Mouse (Mus musculus) CH12.LX (cell line): ENCODE results near the gene Prss22. TPM values are rescaled to one million over a fixed set of nuclear protein-coding genes. Genes with fewer than 3 reads are reported as not detected.

Source experiments
- DNase-seq: peaks from one replicate; pipeline ENCODE4 v3.0.0-alpha.2; 2013; ENCODE audit errors: extremely low read depth
- H3K27ac ChIP-seq: 2 replicates; pipeline ENCODE4 v1.5.1; 2012; ENCODE audit warnings: low read depth, mild to moderate bottlenecking, control low read depth, moderate library complexity; ENCODE audit not compliant: insufficient read depth
- H3K27me3 ChIP-seq: replicated peaks from 2 replicates; pipeline ENCODE3; 2012; ENCODE audit warnings: inconsistent platforms
- H3K36me3 ChIP-seq, 2 experiments: replicated peaks in 1 of 2; 2 replicates each; pipeline versions ENCODE3 to v1.6.1; 2012; ENCODE audit warnings: inconsistent platforms in 1 of 2, low read length in 1 of 2, mild to moderate bottlenecking in 1 of 2, mixed read lengths in 1 of 2, moderate library complexity in 1 of 2; ENCODE audit not compliant: control insufficient read depth in 1 of 2, insufficient read depth in 1 of 2
- H3K4me1 ChIP-seq, 2 experiments: 2 replicates each; pipeline ENCODE4 v1.6.1; 2012; ENCODE audit warnings: inconsistent platforms in 1 of 2, moderate library complexity in 1 of 2; ENCODE audit not compliant: insufficient read depth in 2 of 2, control insufficient read depth in 1 of 2
- H3K4me2 ChIP-seq: 2 replicates; pipeline ENCODE4 v1.6.1; 2012; ENCODE audit warnings: low read depth, mild to moderate bottlenecking, control low read depth; ENCODE audit not compliant: poor library complexity, insufficient read depth, severe bottlenecking
- H3K4me3 ChIP-seq, 3 experiments: fragments of 150-350 bp in 1 of 3; sonication (generic) in 1 of 3; replicated peaks in 1 of 3; 2 replicates each; pipeline versions ENCODE3 to v1.5.1; 2011 to 2012; ENCODE audit warnings: low read depth in 2 of 3, low read length in 2 of 3, mild to moderate bottlenecking in 2 of 3, moderate library complexity in 2 of 3, control low read depth in 1 of 3, improper control_type of control experiment in 1 of 3, inconsistent platforms in 1 of 3, mixed read lengths in 1 of 3; ENCODE audit not compliant: poor library complexity in 1 of 3
- H3K79me2 ChIP-seq: replicated peaks from 2 replicates; pipeline ENCODE4 v1.6.1; 2012; ENCODE audit warnings: mild to moderate bottlenecking, moderate library complexity; ENCODE audit not compliant: control insufficient read depth, poor library complexity, insufficient read depth, severe bottlenecking; ENCODE audit errors: extremely low read depth
- H3K9ac ChIP-seq: 2 replicates; pipeline ENCODE4 v1.6.1; 2012; ENCODE audit warnings: low read depth, mild to moderate bottlenecking, control low read depth, moderate library complexity; ENCODE audit not compliant: insufficient read depth
- H3K9me3 ChIP-seq: replicated peaks from 2 replicates; pipeline ENCODE3; 2012; ENCODE audit warnings: low read length, inconsistent platforms, mixed read lengths
- BHLHE40 ChIP-seq: IDR thresholded peaks from 2 replicates; pipeline ENCODE4 v1.6.1; 2011; ENCODE audit warnings: mild to moderate bottlenecking, low read depth, low read length, improper control_type of control experiment
- CHD1 ChIP-seq: IDR thresholded peaks from 2 replicates; pipeline ENCODE4 v1.6.1; 2012; ENCODE audit warnings: low read depth, low read length, improper control_type of control experiment, inconsistent platforms
- CTCF ChIP-seq, 2 experiments: IDR thresholded peaks in 1 of 2; conservative IDR thresholded peaks in 1 of 2; 2 replicates each; pipeline ENCODE4 v1.5.1; 2011 to 2012; ENCODE audit warnings: low read depth in 2 of 2, low read length in 2 of 2, improper control_type of control experiment in 1 of 2, inconsistent platforms in 1 of 2, mild to moderate bottlenecking in 1 of 2, moderate library complexity in 1 of 2
- E2F4 ChIP-seq: IDR thresholded peaks from 2 replicates; pipeline ENCODE4 v1.6.1; 2011; ENCODE audit warnings: low read depth, low read length, improper control_type of control experiment; ENCODE audit not compliant: insufficient replicate concordance
- ELF1 ChIP-seq: IDR thresholded peaks from 2 replicates; pipeline ENCODE4 v1.6.1; 2014; ENCODE audit warnings: low read depth, mild to moderate bottlenecking, inconsistent platforms, low read length, improper control_type of control experiment
- EP300 ChIP-seq: IDR thresholded peaks from 2 replicates; pipeline ENCODE4 v1.6.1; 2011; ENCODE audit warnings: low read length, improper control_type of control experiment
- GABPA ChIP-seq: IDR thresholded peaks from 2 replicates; pipeline ENCODE4 v1.6.1; 2012; ENCODE audit warnings: low read depth, low read length, improper control_type of control experiment, inconsistent platforms; ENCODE audit not compliant: insufficient replicate concordance
- HCFC1 ChIP-seq: IDR thresholded peaks from 2 replicates; pipeline ENCODE4 v1.6.1; 2012; ENCODE audit warnings: low read depth, mild to moderate bottlenecking, inconsistent platforms, low read length, improper control_type of control experiment
- JUND ChIP-seq: conservative IDR thresholded peaks from 2 replicates; pipeline ENCODE4 v1.6.1; 2011; ENCODE audit warnings: low read depth, low read length, improper control_type of control experiment
- KAT2A ChIP-seq: IDR thresholded peaks from 2 replicates; pipeline ENCODE4 v1.6.1; 2012; ENCODE audit warnings: low read length, improper control_type of control experiment, inconsistent platforms; ENCODE audit not compliant: insufficient replicate concordance
- MAFK ChIP-seq: IDR thresholded peaks from 2 replicates; pipeline ENCODE4 v1.6.1; 2011; ENCODE audit warnings: low read length, improper control_type of control experiment; ENCODE audit not compliant: insufficient replicate concordance
- MAX ChIP-seq: IDR thresholded peaks from 2 replicates; pipeline ENCODE4 v1.6.1; 2011; ENCODE audit warnings: low read length, improper control_type of control experiment
- MAZ ChIP-seq: IDR thresholded peaks from 2 replicates; pipeline ENCODE4 v1.6.1; 2012; ENCODE audit warnings: low read depth, mild to moderate bottlenecking, inconsistent platforms, low read length, improper control_type of control experiment, moderate library complexity
- MEF2A ChIP-seq: IDR thresholded peaks from 2 replicates; pipeline ENCODE4 v1.6.1; 2014; ENCODE audit warnings: low read depth, mild to moderate bottlenecking, inconsistent platforms, low read length, improper control_type of control experiment, borderline replicate concordance
- MXI1 ChIP-seq: IDR thresholded peaks from 2 replicates; pipeline ENCODE4 v1.6.1; 2011; ENCODE audit warnings: mild to moderate bottlenecking, low read depth, low read length, improper control_type of control experiment
- MYC ChIP-seq: IDR thresholded peaks from 2 replicates; pipeline ENCODE4 v1.6.1; 2011; ENCODE audit warnings: low read depth, mild to moderate bottlenecking, improper control_type of control experiment, low read length
- NELFE ChIP-seq: IDR thresholded peaks from 2 replicates; pipeline ENCODE4 v1.6.1; 2011; ENCODE audit warnings: low read depth, low read length, improper control_type of control experiment
- NRF1 ChIP-seq: IDR thresholded peaks from 2 replicates; pipeline ENCODE4 v1.6.1; 2014; ENCODE audit warnings: low read depth, mild to moderate bottlenecking, inconsistent platforms, low read length, improper control_type of control experiment, moderate library complexity
- PAX5 ChIP-seq: IDR thresholded peaks from 2 replicates; pipeline ENCODE4 v1.6.1; 2012; ENCODE audit warnings: low read length, inconsistent platforms, mixed read lengths
- POLR2A ChIP-seq: IDR thresholded peaks from 2 replicates; pipeline ENCODE4 v1.6.1; 2011; ENCODE audit warnings: low read depth, mild to moderate bottlenecking, improper control_type of control experiment, low read length
- POLR2AphosphoS2 ChIP-seq: IDR thresholded peaks from 2 replicates; pipeline ENCODE4 v1.6.1; 2011; ENCODE audit warnings: low read depth, low read length, improper control_type of control experiment
- RAD21 ChIP-seq: IDR thresholded peaks from 2 replicates; pipeline ENCODE4 v1.6.1; 2011; ENCODE audit warnings: low read depth, mild to moderate bottlenecking, low read length, improper control_type of control experiment, moderate library complexity
- RCOR1 ChIP-seq: conservative IDR thresholded peaks from 2 replicates; pipeline ENCODE4 v1.6.1; 2012; ENCODE audit warnings: low read depth, mild to moderate bottlenecking, inconsistent platforms, low read length, improper control_type of control experiment
- SMC3 ChIP-seq: IDR thresholded peaks from 2 replicates; pipeline ENCODE4 v1.6.1; 2011; ENCODE audit warnings: low read depth, low read length, improper control_type of control experiment
- TCF12 ChIP-seq: IDR thresholded peaks from 2 replicates; pipeline ENCODE4 v1.6.1; 2014; ENCODE audit warnings: low read depth, mild to moderate bottlenecking, inconsistent platforms, low read length, improper control_type of control experiment
- UBTF ChIP-seq: IDR thresholded peaks from 2 replicates; pipeline ENCODE4 v1.6.1; 2012; ENCODE audit warnings: low read depth, mild to moderate bottlenecking, inconsistent platforms, low read length, improper control_type of control experiment, moderate library complexity
- USF1 ChIP-seq: IDR thresholded peaks from 2 replicates; pipeline ENCODE4 v1.6.1; 2014; ENCODE audit warnings: low read depth, mild to moderate bottlenecking, inconsistent platforms, low read length, improper control_type of control experiment
- USF2 ChIP-seq: conservative IDR thresholded peaks from 2 replicates; pipeline ENCODE4 v1.6.1; 2011; ENCODE audit warnings: low read depth, low read length, improper control_type of control experiment
- ZC3H11A ChIP-seq: IDR thresholded peaks from 2 replicates; pipeline ENCODE4 v1.6.1; 2012; ENCODE audit warnings: low read depth, mild to moderate bottlenecking, inconsistent platforms, low read length, improper control_type of control experiment
- ZKSCAN1 ChIP-seq: IDR thresholded peaks from 2 replicates; pipeline ENCODE4 v1.6.1; 2012; ENCODE audit warnings: low read depth, inconsistent platforms, low read length, improper control_type of control experiment, borderline replicate concordance
- ZMIZ1 ChIP-seq: IDR thresholded peaks from 2 replicates; pipeline ENCODE4 v1.6.1; 2012; ENCODE audit warnings: low read depth, mild to moderate bottlenecking, inconsistent platforms, low read length, improper control_type of control experiment
- ZNF384 ChIP-seq: IDR thresholded peaks from 2 replicates; pipeline ENCODE4 v1.6.1; 2012; ENCODE audit warnings: low read depth, low read length, improper control_type of control experiment, inconsistent platforms
- dilution Hi-C: fragments of 300-500 bp; cut with MboI; formaldehyde crosslinking; loops from 2 replicates; pipeline ENCODE4 v1.14.3; 2020; ENCODE audit warnings: low sequenced_read_pairs; ENCODE audit not compliant: extremely low pct_unique_long_range_greater_than_20kb, extremely low pct_ligation_motif_present
- in situ Hi-C: fragments of 300-500 bp; cut with MboI; formaldehyde crosslinking; loops from 3 replicates; pipeline ENCODE4 v1.14.3; 2019; ENCODE audit warnings: low sequenced_read_pairs, low pct_ligation_motif_present, low pct_unique_long_range_greater_than_20kb, mixed read lengths
- polyA plus RNA-seq: library from polyadenylated mRNA; unstranded; fragments of >175 nt; gene quantifications from 2 replicates; pipeline ENCODE4 v1.2.1, GENCODE M21; 2012; ENCODE audit warnings: low read depth; ENCODE audit not compliant: insufficient read length
- total RNA-seq, 2 experiments: library from RNA; depleted of rRNA; stranded (reverse); fragments of 300-350 nt in 1 of 2; fragments of >200 nt in 1 of 2; gene quantifications; 2 replicates each; pipeline ENCODE4 v1.2.3; 2012 to 2014

The Prss22 gene
- total and polyA plus RNA-seq, 3 experiments, result not detected

- H3K36me3 ChIP-seq, result no peaks in the 10 kb centered on the region
- DNase-seq, result no peak
- H3K9me3 ChIP-seq, result no peaks in the 10 kb centered on the region
- no peak overlapping the region for H3K9ac ChIP-seq
- in situ Hi-C loops, result loop anchor here (10.0 kb wide), 3 partner anchors 97 to 297 kb away; partner anchors contain the start of genes Bicdl2, Flywch1 and Prss21
- TF ChIP-seq MAZ (no peak), NRF1 (no peak), JUND (no peak), CTCF (conservative IDR thresholded peaks at IDR 0.05 in 1 of 2, IDR thresholded peaks at IDR 0.05 in 1 of 2; ENCODE audit: low read depth in 2 of 2, low read length in 2 of 2) (no peak)
- no peak overlapping the region for H3K27ac ChIP-seq
- no peaks in the 10 kb centered on the region for H3K79me2 ChIP-seq
- H3K4me1 ChIP-seq, result peaks cover 10 to 19% of the 10 kb centered on the region in 2 experiments
- no peak overlapping the region for H3K4me3 ChIP-seq
- dilution Hi-C loops, result no loop called here
- no peaks in the 10 kb centered on the region for H3K27me3 ChIP-seq
- H3K4me2 ChIP-seq, result no peak overlapping the region
Measured at GRCm38 (mm10) chr17:23961573-23962122, 36.3 kb downstream of the Prss22 start.

- dilution Hi-C loops, result no loop called here
- in situ Hi-C loops, result loop anchor here (10.0 kb wide), 3 partner anchors 95 to 295 kb away; partner anchors contain the start of genes Bicdl2, Flywch1 and Prss21
- H3K9ac ChIP-seq, result no peak overlapping the region
- H3K79me2 ChIP-seq, result no peaks in the 10 kb centered on the region
- H3K27me3 ChIP-seq, result peaks cover 7% of the 10 kb centered on the region
- no peaks in the 10 kb centered on the region for H3K36me3 ChIP-seq
- no peaks in the 10 kb centered on the region for H3K9me3 ChIP-seq
- H3K27ac ChIP-seq, result no peak overlapping the region
- peaks cover 0 to 5% of the 10 kb centered on the region in 2 experiments; a peak in 1 of 4 replicates for H3K4me1 ChIP-seq
- peak; percentile 83 for DNase-seq
- no peak overlapping the region for H3K4me3 ChIP-seq
- H3K4me2 ChIP-seq, result no peak overlapping the region
- TF ChIP-seq ZKSCAN1, result no peak
- TF ChIP-seq CHD1, result no peak
- TF ChIP-seq SMC3, result peak; percentile 95
- no peak for TF ChIP-seq HCFC1
- TF ChIP-seq RCOR1, result no peak
- no peak for TF ChIP-seq POLR2AphosphoS2
- TF ChIP-seq KAT2A, result no peak
- no peak for TF ChIP-seq MXI1
- no peak for TF ChIP-seq E2F4
- TF ChIP-seq MAFK, result no peak
- no peak for TF ChIP-seq MEF2A
- peak; percentile 55 for TF ChIP-seq ZC3H11A
- no peak for TF ChIP-seq BHLHE40
- no peak for TF ChIP-seq UBTF
- no peak for TF ChIP-seq PAX5
- TF ChIP-seq ZNF384, result no peak
- no peak for TF ChIP-seq NELFE
- no peak for TF ChIP-seq MAZ
- TF ChIP-seq EP300, result no peak
- TF ChIP-seq JUND, result no peak
- peak; percentile 99 for TF ChIP-seq RAD21
- no peak for TF ChIP-seq USF2
- no peak for TF ChIP-seq TCF12
- TF ChIP-seq MAX, result no peak
- TF ChIP-seq GABPA, result no peak
- TF ChIP-seq ZMIZ1, result no peak
- TF ChIP-seq USF1, result no peak
- TF ChIP-seq MYC, result no peak
- TF ChIP-seq ELF1, result peak; percentile 52
- TF ChIP-seq POLR2A, result no peak
Measured at GRCm38 (mm10) chr17:23960084-23960738, 37.7 kb downstream of the Prss22 start.
